Mouse (Mus musculus): Measurements from ENCODE around the gene Ell3.

GRCm38 (mm10) chr2:121446506-121446905, 2.4 kb upstream of the Ell3 start:
- TF ChIP-seq POLR2A (IDR thresholded peaks at IDR 0.05; ENCODE audit: borderline replicate concordance, extremely low read depth, insufficient read depth, insufficient read length, poor library complexity, severe bottlenecking) (no peak), CTCF (IDR thresholded peaks at IDR 0.05; ENCODE audit: borderline replicate concordance, extremely low read depth, insufficient read depth, insufficient read length) (no peak)
